Mouse (Mus musculus): ENCODE data around the gene Serpina12.

GRCm38 (mm10) chr12:103992945-103993344 is 51.3 kb downstream of the Serpina12 start:
- no peak for TF ChIP-seq CTCF (IDR thresholded peaks at IDR 0.05; ENCODE audit: borderline replicate concordance, extremely low read depth, insufficient read depth, insufficient read length)
- TF ChIP-seq POLR2A (IDR thresholded peaks at IDR 0.05; ENCODE audit: borderline replicate concordance, extremely low read depth, insufficient read depth, insufficient read length, poor library complexity, severe bottlenecking), result no peak

All from brain, embryonic 14.5 days (tissue).